Mouse (Mus musculus) bone marrow, adult 2 months (tissue): ENCODE measurements around the gene Maco1.

Source experiments
- CTCF ChIP-seq: fragments of 200-500 bp; IDR thresholded peaks from 2 replicates; pipeline ENCODE4 v1.5.1; 2011; ENCODE audit warnings: low read length, control low read depth; ENCODE audit not compliant: control insufficient read depth, insufficient read depth
- POLR2A ChIP-seq: fragments of 200-500 bp; IDR thresholded peaks from 2 replicates; pipeline ENCODE4 v1.6.1; 2011; ENCODE audit warnings: low read depth, mild to moderate bottlenecking, control low read depth, low read length, borderline replicate concordance; ENCODE audit not compliant: control insufficient read depth

GRCm38 (mm10) chr4:134760793-134761201, 92.3 kb downstream of the Maco1 start:
- no peak for TF ChIP-seq CTCF
- TF ChIP-seq POLR2A = no peak
